Mouse (Mus musculus) megakaryocyte, embryonic 14.5 days (primary cell): ENCODE measurements at regions not wholly inside any gene's neighbourhood (a gene's known extent, or its start where the extent isn't known, plus 50 kb on each side); places are given as distances from the start of the nearest gene placed in this dataset.

Experiments used
- FLI1 ChIP-seq: IDR thresholded peaks from 2 replicates; pipeline ENCODE4 v1.6.1; 2012; ENCODE audit warnings: low read length, inconsistent platforms, mixed read lengths
- GATA1 ChIP-seq: IDR thresholded peaks from 3 replicates; pipeline ENCODE4 v1.6.1; 2012; ENCODE audit warnings: mixed read lengths, low read length, inconsistent platforms, borderline replicate concordance

DNA sequence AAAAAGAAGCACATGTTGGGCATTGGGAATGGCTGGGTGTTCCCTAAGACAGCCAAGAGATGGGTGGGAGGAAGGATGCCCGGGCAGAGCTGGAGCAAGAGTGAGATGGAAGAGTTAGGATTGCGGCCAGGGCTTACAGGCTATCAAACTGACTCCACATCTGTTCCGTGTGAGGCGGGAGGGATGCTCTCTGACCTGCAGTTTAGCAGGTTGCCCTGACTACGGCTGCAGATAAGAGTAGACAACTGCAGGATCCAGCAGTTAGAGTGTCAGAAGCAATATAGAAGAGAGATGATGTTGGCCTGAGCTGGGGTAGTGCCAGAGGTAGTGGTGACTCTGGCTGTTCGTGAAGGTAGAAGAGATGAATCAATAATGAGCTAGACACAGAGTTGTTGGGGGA, 61.6 kb upstream of the Syt6 start:
- TF ChIP-seq GATA1 (no peak), FLI1 (no peak)
